Mouse (Mus musculus) thymus, adult 2 months (tissue): ENCODE results near the gene Ntrk3.

Experiments used
- CTCF ChIP-seq: fragments of 200-500 bp; IDR thresholded peaks from 2 replicates; pipeline ENCODE4 v1.5.1; 2012; ENCODE audit warnings: mild to moderate bottlenecking, control low read depth, low read length, moderate library complexity, borderline replicate concordance; ENCODE audit not compliant: control insufficient read depth, poor library complexity, insufficient read depth; ENCODE audit errors: extremely low read depth
- POLR2A ChIP-seq: fragments of 200-500 bp; IDR thresholded peaks from 2 replicates; pipeline ENCODE4 v1.6.1; 2012; ENCODE audit warnings: mild to moderate bottlenecking, low read length, control low read depth, moderate library complexity; ENCODE audit not compliant: control insufficient read depth, poor library complexity, insufficient read depth; ENCODE audit errors: extremely low read depth

GRCm38 (mm10) chr7:78406641-78407291 is 331.0 kb downstream of the Ntrk3 start:
- TF ChIP-seq POLR2A (no peak), CTCF (no peak)
